Mouse (Mus musculus) spleen, postnatal 36 days (tissue): ENCODE measurements around the gene Fam171a2.

ENCODE experiments used
- DNase-seq, 2 experiments: peaks; one replicate each; pipeline ENCODE4 v3.0.0; 2022; ENCODE audit warnings: low spot score in 2 of 2, mixed read lengths in 1 of 2

The Fam171a2 gene

GRCm38 (mm10) chr11:102409795-102410330 is 37.6 kb downstream of the Fam171a2 start:
- no peak for DNase-seq

- no peak for DNase-seq
Observed at GRCm38 (mm10) chr11:102408888-102409794, 38.3 kb downstream of the Fam171a2 start.

- DNase-seq = peak; percentile 95 to 96
Observed at GRCm38 (mm10) chr11:102408344-102408876, 39.1 kb downstream of the Fam171a2 start.

GRCm38 (mm10) chr11:102407834-102408215 is 39.7 kb downstream of the Fam171a2 start, which contains the start of gene Slc25a39:
TSS of gene Slc25a39 (minus strand) at chr11:102407946.
- DNase-seq = no peak

- DNase-seq = peak; percentile 91
Observed at GRCm38 (mm10) chr11:102406900-102407833, 40.3 kb downstream of the Fam171a2 start.

GRCm38 (mm10) chr11:102406401-102406800 is 41.1 kb downstream of the Fam171a2 start:
- no peak for DNase-seq

GRCm38 (mm10) chr11:102405544-102406285 is 41.8 kb downstream of the Fam171a2 start:
- DNase-seq = no peak

- DNase-seq = no peak
Observed at GRCm38 (mm10) chr11:102404161-102405010, 43.1 kb downstream of the Fam171a2 start.

- no peak for DNase-seq
Observed at GRCm38 (mm10) chr11:102403657-102404056, 43.8 kb downstream of the Fam171a2 start.

GRCm38 (mm10) chr11:102401898-102402500 is 45.5 kb downstream of the Fam171a2 start:
- DNase-seq = no peak

- no peak for DNase-seq
Observed at GRCm38 (mm10) chr11:102400513-102401084, 46.9 kb downstream of the Fam171a2 start.

GRCm38 (mm10) chr11:102399610-102400072 is 47.8 kb downstream of the Fam171a2 start:
- DNase-seq = no peak

GRCm38 (mm10) chr11:102399107-102399506 is 48.4 kb downstream of the Fam171a2 start:
- DNase-seq = no peak

- DNase-seq = no peak
Observed at GRCm38 (mm10) chr11:102398007-102398825, 49.3 kb downstream of the Fam171a2 start.

GRCm38 (mm10) chr11:102396671-102397141 is 50.8 kb downstream of the Fam171a2 start:
- DNase-seq = no peak

GRCm38 (mm10) chr11:102396263-102396662 is 51.2 kb downstream of the Fam171a2 start:
- DNase-seq = no peak

GRCm38 (mm10) chr11:102395250-102395649 is 52.2 kb downstream of the Fam171a2 start:
- DNase-seq = no peak
